Mouse (Mus musculus): ENCODE results near the gene Tbkbp1.

DNA sequence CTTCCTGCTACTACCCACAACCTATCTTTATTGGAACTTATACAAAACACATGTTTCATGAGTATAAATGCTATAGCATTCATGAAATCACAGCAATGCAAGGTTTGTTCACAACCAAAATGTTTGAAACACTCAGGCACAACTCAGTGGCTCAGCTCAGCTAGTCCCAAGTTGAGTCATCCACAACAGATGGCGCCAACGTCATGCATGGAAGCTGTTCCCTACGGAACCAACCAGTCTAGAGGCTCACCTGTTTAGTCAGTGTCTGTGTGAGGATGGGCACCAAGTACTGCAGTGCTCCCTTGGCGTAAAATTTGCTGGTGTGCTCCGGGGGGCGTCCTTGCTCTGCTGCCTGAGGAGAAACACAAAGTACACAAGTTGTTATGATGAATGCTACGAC, 24.2 kb upstream of the Tbkbp1 start:
- TF ChIP-seq POLR2A (IDR thresholded peaks at IDR 0.05; ENCODE audit: borderline replicate concordance, control insufficient read depth, low read depth, low read length) (no peak), CTCF (IDR thresholded peaks at IDR 0.05; ENCODE audit: control insufficient read depth, insufficient read depth, low read length) (no peak)
